Mouse (Mus musculus): ENCODE results near the gene Nfe2.
A peak's percentile ranks its signal among the peaks of the same experiment; 100 is the strongest.

- TF ChIP-seq CTCF (IDR thresholded peaks at IDR 0.05; ENCODE audit: low read depth), result peak; percentile 74
- TF ChIP-seq EP300 (IDR thresholded peaks at IDR 0.05; ENCODE audit: low read depth), result no peak
These were observed 25.9 kb upstream of the Nfe2 start for GRCm38 (mm10) chr15:103284066-103284465.

Data from liver, embryonic 14.5 days (tissue).